Mouse (Mus musculus) C2C12 (cell line): ENCODE results near the gene Cebpb.

Experiments
- CEBPB ChIP-seq: IDR thresholded peaks from one replicate; pipeline ENCODE4 v1.6.1; 2011; ENCODE audit warnings: low read depth, mild to moderate bottlenecking, control low read depth, moderate library complexity
- CTCF ChIP-seq: IDR thresholded peaks from one replicate; pipeline ENCODE4 v1.5.1; 2011; ENCODE audit not compliant: control insufficient read depth, insufficient read depth, insufficient read length
- MAX ChIP-seq: IDR thresholded peaks from one replicate; pipeline ENCODE4 v1.6.1; 2011; ENCODE audit warnings: mild to moderate bottlenecking, control low read depth
- MYOD1 ChIP-seq: IDR thresholded peaks from one replicate; pipeline ENCODE4 v1.6.1; 2011; ENCODE audit warnings: low read depth; ENCODE audit not compliant: control insufficient read depth, insufficient read length
- USF1 ChIP-seq: IDR thresholded peaks from one replicate; pipeline ENCODE4 v1.6.1; 2011; ENCODE audit warnings: low read depth, mild to moderate bottlenecking, control low read depth, moderate library complexity

- peak; percentile 96 for TF ChIP-seq CTCF
- TF ChIP-seq MYOD1: peak; percentile 14
- no peak for TF ChIP-seq USF1
- TF ChIP-seq MAX: peak; percentile 35
- TF ChIP-seq CEBPB: no peak
These were observed 8.7 kb upstream of the Cebpb start for GRCm38 (mm10) chr2:167679902-167680430.
